Mouse (Mus musculus) heart, embryonic 10.5 days (tissue): ENCODE results near the gene Hnrnpll. TPM values are rescaled to one million over a fixed set of nuclear protein-coding genes. Genes with fewer than 3 reads are reported as not detected.
A peak's percentile ranks its signal among the peaks of the same experiment; 100 is the strongest.

ENCODE experiments used
- DNase-seq: peaks from one replicate; pipeline ENCODE4 v3.0.0-alpha.2; 2017; ENCODE audit warnings: low spot score
- H3K27ac ChIP-seq: fragments of 300-500 bp; sonication (generic); 2 replicates; pipeline ENCODE4 v1.5.1; 2016; ENCODE audit warnings: mild to moderate bottlenecking
- H3K27me3 ChIP-seq: fragments of 300-500 bp; sonication (generic); 2 replicates; pipeline ENCODE4 v1.6.1; 2016; ENCODE audit warnings: mild to moderate bottlenecking; ENCODE audit not compliant: poor library complexity, insufficient read depth, severe bottlenecking
- H3K36me3 ChIP-seq: fragments of 300-500 bp; sonication (generic); 2 replicates; pipeline ENCODE4 v1.6.1; 2016; ENCODE audit warnings: mild to moderate bottlenecking, moderate library complexity
- H3K4me1 ChIP-seq: fragments of 300-500 bp; sonication (generic); 2 replicates; pipeline ENCODE4 v1.6.1; 2016; ENCODE audit warnings: mild to moderate bottlenecking
- H3K4me3 ChIP-seq: fragments of 300-500 bp; sonication (generic); 2 replicates; pipeline ENCODE4 v1.5.1; 2016; ENCODE audit warnings: mild to moderate bottlenecking, moderate library complexity
- H3K9me3 ChIP-seq: fragments of 300-500 bp; sonication (generic); 2 replicates; pipeline ENCODE4 v1.6.1; 2016; ENCODE audit warnings: mild to moderate bottlenecking, moderate library complexity
- WGBS: fragments of 180-500 bp; shearing (Covaris S2); methylation state at CpG from one replicate; pipeline ENCODE4 v1.1.7; 2016; 5-methylcytosine and 5-hydroxymethylcytosine counted together
- polyA plus RNA-seq: library from polyadenylated mRNA; unstranded; fragments of >200 nt; fragmentation: Nextera tagmentation; extraction: Ambion mirVana; gene quantifications from 2 replicates; pipeline ENCODE4 v1.2.1, GENCODE M21; 2016

Gene Hnrnpll
- polyA plus RNA-seq, 1 experiment from 2014 or later, result 76.3 TPM

- no peaks in the 10 kb centered on the region for H3K9me3 ChIP-seq
- WGBS, result 47% methylated on average over 7 of the region's 7 CpGs
- no peaks in the 10 kb centered on the region for H3K36me3 ChIP-seq
- H3K4me1 ChIP-seq, result peaks cover 13% of the 10 kb centered on the region
- H3K27ac ChIP-seq, result 0 out of 2 replicates have a peak overlapping the region, but pooled peaks have one; percentile 32
- H3K27me3 ChIP-seq, result no peaks in the 10 kb centered on the region
- DNase-seq, result no peak
- H3K4me3 ChIP-seq, result no peak overlapping the region
These were observed 79.6 kb downstream of the Hnrnpll start for GRCm38 (mm10) chr17:79982548-79982947.

DNA sequence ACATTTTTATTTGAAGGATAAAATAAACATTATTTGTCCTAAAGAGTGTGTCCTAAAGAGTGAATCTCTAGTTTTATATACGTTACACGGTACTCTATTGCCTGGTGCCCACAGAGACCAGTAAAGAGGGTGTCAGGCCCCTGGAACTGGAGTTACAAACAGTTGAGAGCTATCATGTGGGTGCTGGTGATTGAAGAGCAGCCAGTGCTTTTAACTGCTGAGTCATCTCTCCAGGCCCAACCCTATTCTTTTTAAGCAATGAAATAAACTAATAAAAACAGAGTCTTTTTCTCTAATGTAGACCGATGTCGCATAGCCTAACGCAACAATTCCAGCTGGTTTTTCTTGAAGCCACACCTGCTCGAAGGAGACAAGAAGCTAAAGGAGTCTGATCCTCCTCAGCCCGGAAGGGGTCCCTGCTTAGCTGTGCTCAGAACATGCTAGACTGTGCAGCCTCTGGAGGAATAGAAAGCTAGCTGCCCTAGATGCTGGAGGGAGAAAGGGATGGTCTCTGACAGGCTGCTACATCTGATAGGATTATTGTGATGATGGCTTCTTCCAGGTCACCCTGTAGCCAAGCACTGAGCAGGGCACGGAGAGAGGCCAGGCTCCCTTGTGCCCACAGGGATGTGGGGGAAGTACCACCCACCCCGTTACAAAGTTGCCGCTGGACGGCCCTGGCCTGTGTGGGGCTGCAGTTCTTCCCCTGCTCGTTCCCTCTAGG lies 80.2 kb downstream of the Hnrnpll start:
- WGBS, result 70% methylated on average over 12 of the region's 12 CpGs
- Histone ChIP-seq H3K4me3 (no peak overlapping the region), H3K27ac (peak overlapping the region; percentile 32; the same call in 1 of the 2 replicates), H3K9me3 (no peaks in the 10 kb centered on the region), H3K36me3 (no peaks in the 10 kb centered on the region), H3K27me3 (no peaks in the 10 kb centered on the region), H3K4me1 (peaks cover 15% of the 10 kb centered on the region)
- no peak for DNase-seq

DNA sequence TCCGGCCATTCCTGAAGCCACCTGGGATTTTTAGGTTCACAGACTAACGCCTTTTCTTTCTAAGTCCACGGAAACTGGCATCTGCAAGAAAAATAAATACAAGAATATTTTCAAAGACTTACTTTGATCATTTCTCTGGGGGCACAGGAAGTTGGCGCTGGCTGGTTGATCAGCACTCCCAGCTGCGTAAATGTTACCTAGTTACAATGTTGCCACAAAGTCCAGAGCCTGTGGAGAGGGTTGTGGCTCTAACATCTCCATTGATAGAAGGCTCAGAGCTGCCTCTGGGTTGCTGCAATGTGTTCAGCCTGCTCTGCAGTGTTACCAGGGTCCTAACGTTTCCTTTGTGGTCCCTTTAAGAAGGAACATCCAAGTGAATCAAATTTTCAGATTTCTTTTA lies 80.8 kb downstream of the Hnrnpll start:
- DNase-seq, result no peak
- Histone ChIP-seq H3K4me1 (peaks cover 21% of the 10 kb centered on the region), H3K4me3 (no peak overlapping the region), H3K27ac (no peak overlapping the region), H3K36me3 (no peaks in the 10 kb centered on the region), H3K27me3 (no peaks in the 10 kb centered on the region), H3K9me3 (no peaks in the 10 kb centered on the region)
- 70% methylated on average over 6 of the region's 6 CpGs for WGBS

DNA sequence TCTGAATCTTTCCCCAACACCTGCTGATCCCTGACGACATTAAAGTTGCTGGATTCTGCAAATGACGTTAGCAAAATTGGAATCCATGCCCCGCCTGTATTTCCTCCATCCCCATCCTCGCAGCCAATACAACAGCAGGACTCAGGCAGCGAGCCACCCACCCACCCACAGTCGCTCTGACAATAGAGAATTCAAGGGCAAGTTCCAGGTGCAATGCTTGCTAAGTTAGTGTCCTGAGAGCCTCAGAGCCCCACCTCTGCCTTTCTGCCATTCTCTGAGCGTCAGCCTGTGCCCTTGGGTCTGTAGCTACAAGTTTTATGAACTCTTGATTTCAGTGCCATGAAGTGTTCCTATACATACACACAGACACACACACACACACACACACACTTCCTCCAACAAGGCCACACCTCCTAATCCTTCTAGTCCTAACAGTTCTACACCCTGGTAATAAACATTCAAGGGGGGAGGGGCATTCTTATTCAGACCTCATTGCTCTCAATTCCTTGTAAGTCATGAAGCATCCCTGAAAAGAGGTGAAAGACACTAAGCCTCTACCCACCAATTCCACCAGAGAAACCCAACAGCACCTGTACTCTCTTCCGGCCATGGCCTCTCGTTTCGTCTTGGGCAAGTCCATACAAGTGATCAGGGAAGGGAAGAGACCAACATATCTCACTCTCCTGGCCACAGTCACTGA lies 81.6 kb downstream of the Hnrnpll start:
- no peaks in the 10 kb centered on the region for H3K27me3 ChIP-seq
- no peak overlapping the region for H3K27ac ChIP-seq
- no peaks in the 10 kb centered on the region for H3K36me3 ChIP-seq
- no peak overlapping the region for H3K4me3 ChIP-seq
- no peaks in the 10 kb centered on the region for H3K9me3 ChIP-seq
- no peak for DNase-seq
- WGBS, result 81% methylated on average over 10 of the region's 10 CpGs
- peaks cover 27% of the 10 kb centered on the region for H3K4me1 ChIP-seq

Other genes starting within 250 kb of the Hnrnpll start
- 36.4 and 39.1 TPM in 2 replicates for gene Atl2, start 166.2 kb downstream of the Hnrnpll start, polyA plus RNA-seq
- 7.5 and 8.6 TPM in 2 replicates for gene Galm, start 65.1 kb upstream of the Hnrnpll start, polyA plus RNA-seq
- 412 and 609 TPM in 2 replicates for gene Srsf7, start 145.0 kb upstream of the Hnrnpll start, polyA plus RNA-seq
- gene Ttc39d, start 145.1 kb upstream of the Hnrnpll start, polyA plus RNA-seq, result 0.11 TPM in 1 of 2 replicates, not detected in the other
- gene Gemin6, start 162.1 kb upstream of the Hnrnpll start, polyA plus RNA-seq, result 36.5 and 47.6 TPM in 2 replicates
- gene Morn2, start 227.9 kb upstream of the Hnrnpll start, polyA plus RNA-seq, result 17.4 and 18.6 TPM in 2 replicates
- 12.4 and 12.9 TPM in 2 replicates for gene Dhx57, start 228.1 kb upstream of the Hnrnpll start, polyA plus RNA-seq
- 0.49 and 0.78 TPM in 2 replicates for gene Arhgef33, start 245.1 kb upstream of the Hnrnpll start, polyA plus RNA-seq